In the genomic region with DNA sequence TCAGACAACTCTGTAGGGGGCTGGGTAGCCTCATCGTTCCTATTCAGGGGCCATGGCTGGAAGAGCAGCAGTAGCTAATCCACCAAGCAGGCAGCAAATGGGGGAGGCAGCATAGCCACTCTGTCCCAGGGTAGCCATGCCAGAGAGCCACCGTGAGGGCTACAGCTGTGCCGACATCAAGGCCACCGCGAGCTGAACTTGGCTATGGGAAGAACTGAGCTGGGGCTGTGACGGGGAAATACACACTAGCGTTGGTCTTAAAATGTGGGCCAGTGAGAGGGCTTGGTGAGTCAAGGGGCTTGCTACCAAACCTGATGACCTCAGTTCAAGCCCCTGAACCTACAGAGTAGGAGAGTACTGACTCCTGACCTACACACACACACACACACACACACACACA, we compare ENCODE assay signal across 20 mouse cellular contexts. TPM values are rescaled to one million over a fixed set of nuclear protein-coding genes. Genes with fewer than 3 reads are reported as not detected.
DNase-seq lines count a peak whose midpoint lies in the region; ATAC-seq and TF ChIP-seq lines count a peak whose summit lies in the region.
"Had no signal": no experiment of that assay in that cellular context is flagged by ENCODE, and none has a peak within 500 bp of the region (broad histone marks: within the 10 kb centered on the region; RNA-seq: fewer than 3 reads in every experiment).

No protein-coding gene starts in this region.

- H3K4me1 ChIP-seq in heart, embryonic 16.5 days (ENCODE audit: control insufficient read depth, insufficient read depth, low read length), result peaks cover 3% of the 10 kb centered on the region; the same call in 1 of the 2 replicates
- H3K4me1 ChIP-seq in heart, embryonic 12.5 days (replicated peaks), result peaks cover 16% of the 10 kb centered on the region
- H3K4me1 ChIP-seq in small intestine, adult 2 months (ENCODE audit: control insufficient read depth, insufficient read depth, insufficient read length, low read length), result peaks cover 7% of the 10 kb centered on the region
- H3K4me1 ChIP-seq: embryonic facial prominence, embryonic 12.5 days had no signal

- peak; percentile 36 for DNase-seq in testis, postnatal 10 days (ENCODE audit: low spot score)
- no peak for DNase-seq in testis, postnatal 14 days (ENCODE audit: low spot score)
- DNase-seq: adrenal gland, postnatal 14 days; cerebellum, adult 2 months; gastrocnemius, postnatal 14 days; layer of hippocampus, postnatal 36 days; liver; right cerebral cortex, adult 18-20 months had no signal

- ATAC-seq in heart, embryonic 16.5 days (replicated peaks; ENCODE audit: extremely low read depth, insufficient read depth, low FRiP score), result no peak
- no peak for ATAC-seq in heart, embryonic 12.5 days (ENCODE audit: insufficient number of reproducible peaks, low FRiP score)
- ATAC-seq in granulocyte monocyte progenitor cell, adult 5-6 weeks (replicated peaks; ENCODE audit: poor library complexity, severe bottlenecking), result peak; percentile 3; the same call in 1 of the 2 replicates
- ATAC-seq in inflammation-experienced regulatory T-cells, adult 6 months, result no peak
- ATAC-seq: intestine, postnatal 0 days; midbrain, embryonic 15.5 days had no signal

- no peaks in the 10 kb centered on the region for H3K36me3 ChIP-seq in heart, embryonic 16.5 days (ENCODE audit: control insufficient read depth, insufficient read depth)
- H3K36me3 ChIP-seq in heart, embryonic 12.5 days, result no peaks in the 10 kb centered on the region
- H3K36me3 ChIP-seq in small intestine, adult 2 months (ENCODE audit: control insufficient read depth, insufficient read depth, low read length), result no peaks in the 10 kb centered on the region
- H3K36me3 ChIP-seq: embryonic facial prominence, embryonic 12.5 days; heart, embryonic 13.5 days; hindbrain, embryonic 12.5 days; lung, embryonic 15.5 days; midbrain, embryonic 15.5 days; stomach, embryonic 15.5 days had no signal

- no peak overlapping the region for H3K4me3 ChIP-seq in heart, embryonic 16.5 days (ENCODE audit: low read length)
- H3K4me3 ChIP-seq in heart, embryonic 12.5 days, result no peak overlapping the region
- H3K4me3 ChIP-seq in small intestine, adult 2 months (ENCODE audit: low read depth, low read length), result no peak overlapping the region
- H3K4me3 ChIP-seq: embryonic facial prominence, embryonic 12.5 days; heart, embryonic 13.5 days; hindbrain, embryonic 12.5 days; lung, embryonic 15.5 days; midbrain, embryonic 15.5 days; stomach, embryonic 15.5 days had no signal

- H3K27me3 ChIP-seq in heart, embryonic 16.5 days (ENCODE audit: control insufficient read depth, insufficient read depth, low read length), result peaks cover 4% of the 10 kb centered on the region; the same call in 1 of the 2 replicates
- H3K27me3 ChIP-seq in heart, embryonic 12.5 days (replicated peaks), result peaks cover 22% of the 10 kb centered on the region
- no peaks in the 10 kb centered on the region for H3K27me3 ChIP-seq in small intestine, adult 2 months (ENCODE audit: control insufficient read depth, insufficient read depth, low read length)
- H3K27me3 ChIP-seq: embryonic facial prominence, embryonic 12.5 days; hindbrain, embryonic 12.5 days; lung, embryonic 15.5 days; midbrain, embryonic 15.5 days; stomach, embryonic 15.5 days had no signal

- H3K9me3 ChIP-seq in heart, embryonic 16.5 days (replicated peaks; ENCODE audit: control insufficient read depth, low read length), result no peaks in the 10 kb centered on the region
- no peaks in the 10 kb centered on the region for H3K9me3 ChIP-seq in heart, embryonic 12.5 days (replicated peaks)
- H3K9me3 ChIP-seq: embryonic facial prominence, embryonic 12.5 days; heart, embryonic 13.5 days; hindbrain, embryonic 12.5 days; lung, embryonic 15.5 days; midbrain, embryonic 15.5 days; stomach, embryonic 15.5 days had no signal

- peak overlapping the region; percentile 5; the same call in 1 of the 2 replicates for H3K27ac ChIP-seq in heart, embryonic 16.5 days (ENCODE audit: low read length)
- no peak overlapping the region for H3K27ac ChIP-seq in heart, embryonic 12.5 days (ENCODE audit: poor library complexity, severe bottlenecking)
- H3K27ac ChIP-seq in small intestine, adult 2 months (ENCODE audit: insufficient read depth, low read depth, low read length), result peak overlapping the region; percentile 57
- H3K27ac ChIP-seq: embryonic facial prominence, embryonic 12.5 days; heart, embryonic 13.5 days; hindbrain, embryonic 12.5 days; lung, embryonic 15.5 days; midbrain, embryonic 15.5 days; stomach, embryonic 15.5 days had no signal

- no peak for TF ChIP-seq CTCF in small intestine, adult 2 months (IDR thresholded peaks at IDR 0.05; ENCODE audit: extremely low read depth, insufficient read length, insufficient replicate concordance, low read depth, low read length)

- WGBS in heart, embryonic 16.5 days, result 73% methylated on average over 7 of the region's 7 CpGs
- WGBS in heart, embryonic 12.5 days, result 76% methylated on average over 7 of the region's 7 CpGs
- WGBS in small intestine, adult 2 months, result 75% methylated on average over 7 of the region's 7 CpGs

- H3K4me2 ChIP-seq in heart, embryonic 16.5 days (ENCODE audit: low read depth, low read length), result no peak overlapping the region
- H3K4me2 ChIP-seq in heart, embryonic 12.5 days, result no peak overlapping the region
- H3K4me2 ChIP-seq: embryonic facial prominence, embryonic 12.5 days; heart, embryonic 13.5 days; hindbrain, embryonic 12.5 days; lung, embryonic 15.5 days; midbrain, embryonic 15.5 days; stomach, embryonic 15.5 days had no signal

- no peak for TF ChIP-seq POLR2A in small intestine, adult 2 months (IDR thresholded peaks at IDR 0.05; ENCODE audit: low read depth, low read length)

- no peak overlapping the region for H3K9ac ChIP-seq in heart, embryonic 16.5 days (ENCODE audit: low read length)
- H3K9ac ChIP-seq in heart, embryonic 12.5 days, result no peak overlapping the region
- H3K9ac ChIP-seq: embryonic facial prominence, embryonic 12.5 days; lung, embryonic 15.5 days; midbrain, embryonic 15.5 days; stomach, embryonic 15.5 days had no signal

RNA-seq across cellular contexts. Expression of a gene that starts 6.5 kb away (rescaled TPM):
- 12.5 and 15.0 TPM in 2 replicates for polyA plus RNA-seq in heart, embryonic 16.5 days (2015; fragmentation: Nextera tagmentation; extraction: Ambion mirVana)
- 14.6 and 14.8 TPM in 2 replicates for polyA plus RNA-seq in heart, embryonic 12.5 days (2016; fragmentation: Nextera tagmentation; extraction: Ambion mirVana)
- total RNA-seq in granulocyte monocyte progenitor cell, adult 5-6 weeks (2014; fragmentation: Nextera tagmentation), result 7.5 and 11.2 TPM in 2 replicates
- total RNA-seq in granulocyte monocyte progenitor cell, adult 5-6 weeks (2017), result 2.2 and 3.9 TPM in 2 replicates
- polyA plus RNA-seq in small intestine, adult 2 months (2012; rRNA removed), result 4.6 and 7.4 TPM in 2 replicates
- polyA plus RNA-seq in inflammation-experienced regulatory T-cells, adult 6 months (2017; shearing (Covaris generic)), result 1 to 10 TPM; 6.1 to 7.4 (median 7.0) TPM

RNA-seq across cellular contexts. Expression of a gene that starts 55.7 kb away (rescaled TPM):
- polyA plus RNA-seq in heart, embryonic 16.5 days (2015; fragmentation: Nextera tagmentation; extraction: Ambion mirVana), result 34.3 and 56.1 TPM in 2 replicates
- 40.6 and 54.2 TPM in 2 replicates for polyA plus RNA-seq in heart, embryonic 12.5 days (2016; fragmentation: Nextera tagmentation; extraction: Ambion mirVana)
- total RNA-seq in granulocyte monocyte progenitor cell, adult 5-6 weeks (2014; fragmentation: Nextera tagmentation), result 136 and 152 TPM in 2 replicates
- 127 and 150 TPM in 2 replicates for total RNA-seq in granulocyte monocyte progenitor cell, adult 5-6 weeks (2017)
- polyA plus RNA-seq in small intestine, adult 2 months (2012; rRNA removed), result 206 and 264 TPM in 2 replicates
- polyA plus RNA-seq in inflammation-experienced regulatory T-cells, adult 6 months (2017; shearing (Covaris generic)), result 100 to 1,000 TPM; 181 to 242 (median 218) TPM
